Mouse (Mus musculus): ENCODE measurements around the gene Mapk1ip1l. TPM values are rescaled to one million over a fixed set of nuclear protein-coding genes. Genes with fewer than 3 reads are reported as not detected.
A peak's percentile ranks its signal among the peaks of the same experiment; 100 is the strongest.

Mapk1ip1l gene
- polyA plus RNA-seq, 1 experiment from 2014 or later, result 101 TPM

- H3K27ac ChIP-seq (replicated peaks), result no peak overlapping the region
- H3K27me3 ChIP-seq (ENCODE audit: low read depth, poor library complexity, severe bottlenecking), result no peaks in the 10 kb centered on the region
- WGBS, result 94% methylated on average over 7 of the region's 7 CpGs
- peaks cover 17% of the 10 kb centered on the region for H3K36me3 ChIP-seq
- no peak for DNase-seq (ENCODE audit: low spot score)
- H3K4me3 ChIP-seq, result no peak overlapping the region
- H3K9me3 ChIP-seq (replicated peaks), result no peaks in the 10 kb centered on the region
- no peaks in the 10 kb centered on the region; the same call in 1 of the 2 replicates for H3K4me1 ChIP-seq
Observed at GRCm38 (mm10) chr14:47283568-47283967, 14.5 kb upstream of the Mapk1ip1l start.

- WGBS, result 97% methylated on average over 2 of the region's 2 CpGs
- H3K9me3 ChIP-seq (replicated peaks), result no peaks in the 10 kb centered on the region
- H3K4me1 ChIP-seq, result no peaks in the 10 kb centered on the region
- no peak overlapping the region for H3K4me3 ChIP-seq
- H3K27ac ChIP-seq (replicated peaks), result no peak overlapping the region
- DNase-seq (ENCODE audit: low spot score), result no peak
- H3K36me3 ChIP-seq, result peaks cover 19% of the 10 kb centered on the region
- H3K27me3 ChIP-seq (ENCODE audit: low read depth, poor library complexity, severe bottlenecking), result no peaks in the 10 kb centered on the region
Observed at GRCm38 (mm10) chr14:47285271-47285670, 12.8 kb upstream of the Mapk1ip1l start.

- Histone ChIP-seq H3K9me3 (replicated peaks) (no peaks in the 10 kb centered on the region), H3K27me3 (ENCODE audit: low read depth, poor library complexity, severe bottlenecking) (no peaks in the 10 kb centered on the region), H3K4me3 (no peak overlapping the region), H3K4me1 (no peaks in the 10 kb centered on the region), H3K27ac (replicated peaks) (no peak overlapping the region), H3K36me3 (peaks cover 21% of the 10 kb centered on the region)
- 82% methylated on average over 1 of the region's 1 CpGs for WGBS
- no peak for DNase-seq (ENCODE audit: low spot score)
Observed at GRCm38 (mm10) chr14:47286215-47286614, 11.9 kb upstream of the Mapk1ip1l start.

- H3K4me1 ChIP-seq, result no peaks in the 10 kb centered on the region
- H3K27me3 ChIP-seq (ENCODE audit: low read depth, poor library complexity, severe bottlenecking), result no peaks in the 10 kb centered on the region
- peaks cover 17% of the 10 kb centered on the region for H3K36me3 ChIP-seq
- WGBS, result 82% methylated on average over 5 of the region's 5 CpGs
- H3K9me3 ChIP-seq (replicated peaks), result no peaks in the 10 kb centered on the region
- H3K27ac ChIP-seq (replicated peaks), result no peak overlapping the region
- H3K4me3 ChIP-seq, result no peak overlapping the region
- no peak for DNase-seq (ENCODE audit: low spot score)
Observed at GRCm38 (mm10) chr14:47287021-47287420, 11.0 kb upstream of the Mapk1ip1l start.

- no peak for DNase-seq (ENCODE audit: low spot score)
- Histone ChIP-seq H3K4me3 (no peak overlapping the region), H3K27me3 (ENCODE audit: low read depth, poor library complexity, severe bottlenecking) (no peaks in the 10 kb centered on the region), H3K4me1 (peaks cover 3% of the 10 kb centered on the region; the same call in 1 of the 2 replicates), H3K27ac (replicated peaks) (no peak overlapping the region), H3K36me3 (peaks cover 14% of the 10 kb centered on the region), H3K9me3 (replicated peaks) (no peaks in the 10 kb centered on the region)
- 87% methylated on average over 1 of the region's 1 CpGs for WGBS
Observed at GRCm38 (mm10) chr14:47291772-47292171, 6.3 kb upstream of the Mapk1ip1l start.

- peaks cover 9% of the 10 kb centered on the region for H3K4me1 ChIP-seq
- WGBS, result 75% methylated on average over 4 of the region's 4 CpGs
- peaks cover 14% of the 10 kb centered on the region for H3K36me3 ChIP-seq
- no peak for DNase-seq (ENCODE audit: low spot score)
- no peak overlapping the region for H3K4me3 ChIP-seq
- no peaks in the 10 kb centered on the region for H3K9me3 ChIP-seq (replicated peaks)
- H3K27ac ChIP-seq (replicated peaks), result no peak overlapping the region
- H3K27me3 ChIP-seq (ENCODE audit: low read depth, poor library complexity, severe bottlenecking), result no peaks in the 10 kb centered on the region
Observed at GRCm38 (mm10) chr14:47294136-47294535, 3.9 kb upstream of the Mapk1ip1l start.

- WGBS, result 78% methylated on average over 2 of the region's 2 CpGs
- no peaks in the 10 kb centered on the region for H3K27me3 ChIP-seq (ENCODE audit: low read depth, poor library complexity, severe bottlenecking)
- no peak overlapping the region for H3K27ac ChIP-seq (replicated peaks)
- peaks cover 26% of the 10 kb centered on the region for H3K4me1 ChIP-seq
- H3K4me3 ChIP-seq, result no peak overlapping the region
- no peaks in the 10 kb centered on the region for H3K9me3 ChIP-seq (replicated peaks)
- no peak for DNase-seq (ENCODE audit: low spot score)
- H3K36me3 ChIP-seq, result peaks cover 8% of the 10 kb centered on the region
Observed at GRCm38 (mm10) chr14:47296232-47296631, 1.8 kb upstream of the Mapk1ip1l start.

- H3K27me3 ChIP-seq (ENCODE audit: low read depth, poor library complexity, severe bottlenecking), result no peaks in the 10 kb centered on the region
- H3K4me3 ChIP-seq, result peak overlapping the region; percentile 97
- peaks cover 29% of the 10 kb centered on the region for H3K36me3 ChIP-seq
- H3K9me3 ChIP-seq (replicated peaks), result no peaks in the 10 kb centered on the region
- DNase-seq (ENCODE audit: low spot score), result peak; percentile 83
- WGBS, result under 1% methylated on average over 30 of the region's 38 CpGs
- H3K4me1 ChIP-seq, result peaks cover 30% of the 10 kb centered on the region
- H3K27ac ChIP-seq (replicated peaks), result peak overlapping the region; percentile 100
Observed at GRCm38 (mm10) chr14:47298408-47298792, 334 bp downstream of the Mapk1ip1l start.

GRCm38 (mm10) chr14:47298819-47299261 is 774 bp downstream of the Mapk1ip1l start:
- H3K36me3 ChIP-seq, result peaks cover 33% of the 10 kb centered on the region
- H3K27me3 ChIP-seq (ENCODE audit: low read depth, poor library complexity, severe bottlenecking), result no peaks in the 10 kb centered on the region
- WGBS, result under 1% methylated on average over 15 of the region's 15 CpGs
- H3K4me3 ChIP-seq, result peak overlapping the region; percentile 97
- H3K27ac ChIP-seq (replicated peaks), result peak overlapping the region; percentile 100
- H3K9me3 ChIP-seq (replicated peaks), result no peaks in the 10 kb centered on the region
- H3K4me1 ChIP-seq, result peaks cover 29% of the 10 kb centered on the region
- DNase-seq (ENCODE audit: low spot score), result peak; percentile 55

GRCm38 (mm10) chr14:47302885-47303680 is 5.0 kb downstream of the Mapk1ip1l start:
- Histone ChIP-seq H3K27me3 (ENCODE audit: low read depth, poor library complexity, severe bottlenecking) (no peaks in the 10 kb centered on the region), H3K9me3 (replicated peaks) (no peaks in the 10 kb centered on the region), H3K4me3 (no peak overlapping the region), H3K36me3 (peaks cover 67% of the 10 kb centered on the region), H3K4me1 (peaks cover 21% of the 10 kb centered on the region), H3K27ac (replicated peaks) (no peak overlapping the region)
- 91% methylated on average over 14 of the region's 14 CpGs for WGBS
- DNase-seq (ENCODE audit: low spot score), result no peak

GRCm38 (mm10) chr14:47304814-47305405 is 6.8 kb downstream of the Mapk1ip1l start:
- no peak for DNase-seq (ENCODE audit: low spot score)
- H3K4me1 ChIP-seq, result peaks cover 12% of the 10 kb centered on the region
- no peaks in the 10 kb centered on the region for H3K9me3 ChIP-seq (replicated peaks)
- no peak overlapping the region for H3K27ac ChIP-seq (replicated peaks)
- 95% methylated on average over 6 of the region's 6 CpGs for WGBS
- no peaks in the 10 kb centered on the region for H3K27me3 ChIP-seq (ENCODE audit: low read depth, poor library complexity, severe bottlenecking)
- peaks cover 83% of the 10 kb centered on the region for H3K36me3 ChIP-seq
- no peak overlapping the region for H3K4me3 ChIP-seq

GRCm38 (mm10) chr14:47305933-47306332 is 7.9 kb downstream of the Mapk1ip1l start:
- no peak overlapping the region for H3K27ac ChIP-seq (replicated peaks)
- H3K4me1 ChIP-seq, result peaks cover 3% of the 10 kb centered on the region; the same call in 1 of the 2 replicates
- peaks cover 89% of the 10 kb centered on the region for H3K36me3 ChIP-seq
- no peaks in the 10 kb centered on the region for H3K27me3 ChIP-seq (ENCODE audit: low read depth, poor library complexity, severe bottlenecking)
- WGBS, result 84% methylated on average over 4 of the region's 4 CpGs
- no peaks in the 10 kb centered on the region for H3K9me3 ChIP-seq (replicated peaks)
- H3K4me3 ChIP-seq, result no peak overlapping the region
- DNase-seq (ENCODE audit: low spot score), result no peak

- Histone ChIP-seq H3K4me1 (peaks cover 3% of the 10 kb centered on the region; the same call in 1 of the 2 replicates), H3K4me3 (no peak overlapping the region), H3K36me3 (peaks cover 89% of the 10 kb centered on the region), H3K27ac (replicated peaks) (no peak overlapping the region), H3K9me3 (replicated peaks) (no peaks in the 10 kb centered on the region), H3K27me3 (ENCODE audit: low read depth, poor library complexity, severe bottlenecking) (no peaks in the 10 kb centered on the region)
- WGBS, result 94% methylated on average over 3 of the region's 3 CpGs
- DNase-seq (ENCODE audit: low spot score), result no peak
Observed at GRCm38 (mm10) chr14:47307669-47308068, 9.6 kb downstream of the Mapk1ip1l start.

All from midbrain, embryonic 10.5 days (tissue).